Mouse (Mus musculus): Measurements from ENCODE around the gene Jag1.

GRCm38 (mm10) chr2:137064513-137064912 lies 51.9 kb downstream of the Jag1 start:
- TF ChIP-seq CTCF (IDR thresholded peaks at IDR 0.05; ENCODE audit: low read depth) (no peak), EP300 (IDR thresholded peaks at IDR 0.05; ENCODE audit: low read depth) (no peak)
